Mouse (Mus musculus): Measurements from ENCODE around the gene Gm7694. TPM values are rescaled to one million over a fixed set of nuclear protein-coding genes. Genes with fewer than 3 reads are reported as not detected.

Gene Gm7694
- 1.5 and 2.6 TPM in 2 replicates for polyA plus RNA-seq (2012; rRNA removed)

DNA sequence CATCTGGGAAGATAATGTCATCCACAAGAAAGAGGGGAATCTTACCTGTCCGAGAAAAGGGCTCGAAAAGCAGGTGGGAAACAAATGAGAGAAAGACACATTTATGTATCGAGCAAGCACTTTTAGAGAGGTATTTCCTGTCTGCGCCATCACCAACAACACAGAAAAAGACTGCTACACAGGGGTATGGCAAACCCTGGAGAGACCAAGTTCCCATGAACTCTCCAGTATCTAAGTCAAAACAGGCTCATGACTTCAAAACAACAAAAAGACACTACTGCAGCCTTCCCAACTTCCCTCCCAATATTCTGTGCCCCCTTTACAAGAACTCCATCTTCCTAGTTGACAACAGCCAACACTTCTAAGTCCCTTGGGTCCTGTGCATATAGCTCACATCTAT, at the start of gene Gm7694:
Gm7694 (minus strand) TSS at position 101 of the 400 bp plus-strand sequence.
- Histone ChIP-seq H3K27me3 (ENCODE audit: control insufficient read depth, insufficient read depth, low read length) (no peaks in the 10 kb centered on the region), H3K27ac (ENCODE audit: control insufficient read depth, insufficient read depth, low read depth, low read length) (no peak within 1 kb of the TSS), H3K4me1 (ENCODE audit: control insufficient read depth, insufficient read depth, low read length) (peaks cover 5% of the 10 kb centered on the region), H3K36me3 (ENCODE audit: control insufficient read depth, insufficient read depth, low read length) (no peaks in the 10 kb centered on the region), H3K4me3 (ENCODE audit: control insufficient read depth, low read depth, low read length) (no peak within 1 kb of the TSS)
- TF ChIP-seq POLR2A (IDR thresholded peaks at IDR 0.05; ENCODE audit: control insufficient read depth, low read depth, low read length) (no peak), CTCF (IDR thresholded peaks at IDR 0.05; ENCODE audit: control insufficient read depth, insufficient read depth, insufficient replicate concordance, low read depth, low read length) (no peak)

DNA sequence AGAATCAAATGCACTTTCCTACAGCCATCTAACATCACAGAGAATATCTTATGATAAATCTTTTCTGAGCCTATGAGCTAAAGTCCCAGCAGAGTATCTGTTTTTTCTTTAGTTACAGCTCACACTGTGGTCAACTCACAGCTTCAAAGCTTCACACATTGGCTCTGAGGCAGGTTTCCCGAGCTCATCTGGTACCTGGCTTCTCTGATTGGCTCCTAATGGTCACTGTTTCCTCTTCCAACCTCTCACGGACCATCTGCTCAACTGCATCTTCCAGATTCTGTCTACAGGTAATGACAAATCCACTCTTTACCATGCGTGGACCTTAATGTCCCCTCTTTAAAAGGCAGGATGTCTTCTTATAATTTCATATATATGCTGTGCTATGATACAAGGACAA, 47.2 kb upstream of the Gm7694 start:
- no peak overlapping the region for H3K4me3 ChIP-seq (ENCODE audit: control insufficient read depth, low read depth, low read length)
- no peaks in the 10 kb centered on the region for H3K36me3 ChIP-seq (ENCODE audit: control insufficient read depth, insufficient read depth, low read length)
- no peak for TF ChIP-seq POLR2A (IDR thresholded peaks at IDR 0.05; ENCODE audit: control insufficient read depth, low read depth, low read length)
- no peak for TF ChIP-seq CTCF (IDR thresholded peaks at IDR 0.05; ENCODE audit: control insufficient read depth, insufficient read depth, insufficient replicate concordance, low read depth, low read length)
- no peaks in the 10 kb centered on the region for H3K27me3 ChIP-seq (ENCODE audit: control insufficient read depth, insufficient read depth, low read length)
- no peaks in the 10 kb centered on the region for H3K4me1 ChIP-seq (ENCODE audit: control insufficient read depth, insufficient read depth, low read length)
- no peak overlapping the region for H3K27ac ChIP-seq (ENCODE audit: control insufficient read depth, insufficient read depth, low read depth, low read length)

DNA sequence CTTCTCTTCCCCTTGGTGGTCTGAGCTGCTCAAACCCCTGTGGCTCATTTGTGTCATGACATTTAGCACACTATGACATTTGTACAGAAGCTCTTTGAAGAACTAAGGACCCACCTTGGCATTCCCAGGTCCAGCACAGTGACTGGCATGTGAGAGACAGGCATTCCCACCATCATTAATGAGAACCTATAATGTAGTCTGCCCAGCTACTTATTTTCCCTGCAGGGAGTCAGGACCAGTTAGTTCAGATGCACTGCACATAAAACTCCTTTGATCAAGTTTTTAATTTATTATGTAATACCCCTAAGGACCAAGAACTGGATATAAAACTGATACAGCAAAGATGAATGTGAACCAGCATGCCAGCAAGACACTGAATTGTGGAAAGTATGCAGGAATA, 44.9 kb upstream of the Gm7694 start:
- TF ChIP-seq POLR2A (IDR thresholded peaks at IDR 0.05; ENCODE audit: control insufficient read depth, low read depth, low read length), result no peak
- no peak for TF ChIP-seq CTCF (IDR thresholded peaks at IDR 0.05; ENCODE audit: control insufficient read depth, insufficient read depth, insufficient replicate concordance, low read depth, low read length)
- H3K36me3 ChIP-seq (ENCODE audit: control insufficient read depth, insufficient read depth, low read length), result no peaks in the 10 kb centered on the region
- H3K27me3 ChIP-seq (ENCODE audit: control insufficient read depth, insufficient read depth, low read length), result no peaks in the 10 kb centered on the region
- H3K27ac ChIP-seq (ENCODE audit: control insufficient read depth, insufficient read depth, low read depth, low read length), result no peak overlapping the region
- no peak overlapping the region for H3K4me3 ChIP-seq (ENCODE audit: control insufficient read depth, low read depth, low read length)
- H3K4me1 ChIP-seq (ENCODE audit: control insufficient read depth, insufficient read depth, low read length), result no peaks in the 10 kb centered on the region

DNA sequence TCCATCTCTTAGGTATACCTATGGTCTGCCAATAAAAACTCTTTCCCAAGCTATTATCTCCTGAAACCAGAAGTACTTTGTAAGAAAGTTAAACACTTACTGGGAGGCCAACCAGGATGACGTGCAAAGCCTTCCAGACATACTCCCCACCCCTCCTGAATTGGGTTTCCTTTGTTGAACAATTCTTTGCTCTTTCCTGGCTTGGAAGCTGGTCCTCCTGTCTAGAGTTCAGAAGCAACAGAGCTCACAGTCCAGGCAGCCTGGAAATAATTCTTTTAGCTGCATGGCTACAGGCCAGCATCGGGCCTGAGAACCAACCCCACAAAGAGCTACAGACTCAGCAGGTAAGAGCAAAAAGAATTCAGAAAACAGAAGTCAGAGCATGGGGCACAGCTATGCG, 40.1 kb upstream of the Gm7694 start:
- TF ChIP-seq CTCF (IDR thresholded peaks at IDR 0.05; ENCODE audit: control insufficient read depth, insufficient read depth, insufficient replicate concordance, low read depth, low read length) (no peak), POLR2A (IDR thresholded peaks at IDR 0.05; ENCODE audit: control insufficient read depth, low read depth, low read length) (no peak)

DNA sequence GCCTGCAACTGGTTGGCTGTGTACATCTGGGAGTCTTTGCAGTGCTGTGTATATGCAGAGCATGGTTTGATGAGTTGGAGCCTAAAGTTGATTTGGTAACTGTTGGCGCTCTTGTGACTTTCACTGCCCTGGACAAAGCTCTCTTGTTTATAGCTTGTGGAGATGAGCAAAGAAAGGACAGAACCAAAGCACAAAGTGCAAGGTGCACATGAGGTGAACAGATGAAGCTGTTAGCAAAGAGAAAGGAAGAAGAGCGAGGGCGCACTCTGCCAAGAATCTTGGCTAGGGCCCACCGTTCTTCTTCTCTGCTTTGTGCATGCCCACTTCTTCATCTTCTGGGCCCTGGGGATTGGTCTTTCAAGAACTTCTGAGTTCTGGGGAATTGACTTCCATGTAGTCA, 37.8 kb upstream of the Gm7694 start:
- Histone ChIP-seq H3K36me3 (ENCODE audit: control insufficient read depth, insufficient read depth, low read length) (no peaks in the 10 kb centered on the region), H3K4me1 (ENCODE audit: control insufficient read depth, insufficient read depth, low read length) (no peaks in the 10 kb centered on the region), H3K27ac (ENCODE audit: control insufficient read depth, insufficient read depth, low read depth, low read length) (no peak overlapping the region), H3K4me3 (ENCODE audit: control insufficient read depth, low read depth, low read length) (no peak overlapping the region), H3K27me3 (ENCODE audit: control insufficient read depth, insufficient read depth, low read length) (no peaks in the 10 kb centered on the region)
- no peak for TF ChIP-seq POLR2A (IDR thresholded peaks at IDR 0.05; ENCODE audit: control insufficient read depth, low read depth, low read length)
- TF ChIP-seq CTCF (IDR thresholded peaks at IDR 0.05; ENCODE audit: control insufficient read depth, insufficient read depth, insufficient replicate concordance, low read depth, low read length), result no peak

More for the DNA sequence above, 40.1 kb upstream of the Gm7694 start:
- no peaks in the 10 kb centered on the region for H3K4me1 ChIP-seq (ENCODE audit: control insufficient read depth, insufficient read depth, low read length)
- H3K27ac ChIP-seq (ENCODE audit: control insufficient read depth, insufficient read depth, low read depth, low read length), result no peak overlapping the region
- H3K36me3 ChIP-seq (ENCODE audit: control insufficient read depth, insufficient read depth, low read length), result no peaks in the 10 kb centered on the region
- no peaks in the 10 kb centered on the region for H3K27me3 ChIP-seq (ENCODE audit: control insufficient read depth, insufficient read depth, low read length)
- H3K4me3 ChIP-seq (ENCODE audit: control insufficient read depth, low read depth, low read length), result no peak overlapping the region

DNA sequence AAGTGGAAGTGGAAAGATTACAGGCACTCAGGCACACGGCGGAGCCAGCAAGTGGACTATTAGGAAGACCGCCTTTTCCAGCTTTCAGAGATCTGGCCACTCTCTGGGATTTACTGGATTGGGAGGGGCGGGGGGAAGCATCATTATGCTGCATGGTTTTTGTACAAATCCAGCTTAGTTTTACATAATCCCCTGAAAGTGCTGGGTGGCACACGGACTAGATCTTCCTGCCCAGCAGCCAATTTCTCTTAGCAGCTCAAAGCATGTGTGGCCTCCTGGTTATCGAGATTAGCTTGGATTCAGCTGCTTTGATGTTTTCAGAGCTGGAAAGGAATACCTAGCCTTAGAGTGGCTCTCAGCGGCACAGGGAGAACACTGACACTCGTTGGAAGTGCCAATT, 36.9 kb upstream of the Gm7694 start:
- Histone ChIP-seq H3K27me3 (ENCODE audit: control insufficient read depth, insufficient read depth, low read length) (no peaks in the 10 kb centered on the region), H3K27ac (ENCODE audit: control insufficient read depth, insufficient read depth, low read depth, low read length) (no peak overlapping the region), H3K36me3 (ENCODE audit: control insufficient read depth, insufficient read depth, low read length) (no peaks in the 10 kb centered on the region), H3K4me3 (ENCODE audit: control insufficient read depth, low read depth, low read length) (no peak overlapping the region), H3K4me1 (ENCODE audit: control insufficient read depth, insufficient read depth, low read length) (no peaks in the 10 kb centered on the region)
- no peak for TF ChIP-seq CTCF (IDR thresholded peaks at IDR 0.05; ENCODE audit: control insufficient read depth, insufficient read depth, insufficient replicate concordance, low read depth, low read length)
- no peak for TF ChIP-seq POLR2A (IDR thresholded peaks at IDR 0.05; ENCODE audit: control insufficient read depth, low read depth, low read length)

DNA sequence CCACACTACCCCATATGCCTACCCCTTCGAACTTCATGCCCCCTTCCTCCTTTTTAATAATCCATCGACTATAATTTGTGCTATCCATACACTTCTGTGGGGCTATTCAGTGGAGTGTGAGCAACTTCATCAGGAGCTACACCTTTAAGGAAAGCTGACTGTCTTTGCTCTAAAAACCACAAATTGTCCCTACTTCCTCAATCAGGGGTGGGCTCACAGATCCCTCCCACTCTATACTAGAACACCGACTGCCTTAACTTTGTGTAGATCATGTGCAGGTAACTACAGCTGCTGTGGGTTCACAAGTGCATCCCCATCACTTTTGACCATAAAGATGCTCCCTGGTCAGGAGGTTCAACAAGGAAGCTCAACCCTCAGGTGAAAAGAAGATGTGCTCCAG, 33.8 kb upstream of the Gm7694 start:
- H3K27ac ChIP-seq (ENCODE audit: control insufficient read depth, insufficient read depth, low read depth, low read length), result no peak overlapping the region
- no peak overlapping the region for H3K4me3 ChIP-seq (ENCODE audit: control insufficient read depth, low read depth, low read length)
- no peaks in the 10 kb centered on the region for H3K27me3 ChIP-seq (ENCODE audit: control insufficient read depth, insufficient read depth, low read length)
- H3K36me3 ChIP-seq (ENCODE audit: control insufficient read depth, insufficient read depth, low read length), result no peaks in the 10 kb centered on the region
- H3K4me1 ChIP-seq (ENCODE audit: control insufficient read depth, insufficient read depth, low read length), result no peaks in the 10 kb centered on the region
- no peak for TF ChIP-seq CTCF (IDR thresholded peaks at IDR 0.05; ENCODE audit: control insufficient read depth, insufficient read depth, insufficient replicate concordance, low read depth, low read length)
- TF ChIP-seq POLR2A (IDR thresholded peaks at IDR 0.05; ENCODE audit: control insufficient read depth, low read depth, low read length), result no peak

DNA sequence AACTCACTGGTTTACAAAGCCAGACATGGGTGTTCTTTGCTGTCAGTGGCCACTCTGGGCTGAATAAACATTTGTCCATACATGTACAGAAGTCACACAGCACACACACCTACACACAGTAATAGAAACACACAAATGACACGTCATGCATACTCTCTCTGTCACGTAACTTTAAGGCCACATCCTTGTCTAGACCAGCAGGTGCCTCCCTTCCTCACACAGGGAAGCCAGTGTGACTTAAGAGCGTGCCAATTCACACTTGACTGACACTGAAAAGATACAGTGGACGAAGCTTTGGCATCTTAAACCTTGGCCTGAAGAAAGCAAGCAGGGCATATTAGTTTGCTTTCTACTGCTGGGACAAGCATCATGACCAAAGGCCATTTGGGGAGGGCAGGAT, 26.6 kb upstream of the Gm7694 start:
- Histone ChIP-seq H3K4me3 (ENCODE audit: control insufficient read depth, low read depth, low read length) (no peak overlapping the region), H3K4me1 (ENCODE audit: control insufficient read depth, insufficient read depth, low read length) (no peaks in the 10 kb centered on the region), H3K27me3 (ENCODE audit: control insufficient read depth, insufficient read depth, low read length) (no peaks in the 10 kb centered on the region), H3K36me3 (ENCODE audit: control insufficient read depth, insufficient read depth, low read length) (no peaks in the 10 kb centered on the region), H3K27ac (ENCODE audit: control insufficient read depth, insufficient read depth, low read depth, low read length) (no peak overlapping the region)
- TF ChIP-seq POLR2A (IDR thresholded peaks at IDR 0.05; ENCODE audit: control insufficient read depth, low read depth, low read length) (no peak), CTCF (IDR thresholded peaks at IDR 0.05; ENCODE audit: control insufficient read depth, insufficient read depth, insufficient replicate concordance, low read depth, low read length) (no peak)

Data from testis, adult 2 months (tissue).